Mouse (Mus musculus): ENCODE results near the gene Patz1. TPM values are rescaled to one million over a fixed set of nuclear protein-coding genes. Genes with fewer than 3 reads are reported as not detected.

The Patz1 gene
- total RNA-seq, 1 experiment from 2014 or later = 60.4 TPM

DNA sequence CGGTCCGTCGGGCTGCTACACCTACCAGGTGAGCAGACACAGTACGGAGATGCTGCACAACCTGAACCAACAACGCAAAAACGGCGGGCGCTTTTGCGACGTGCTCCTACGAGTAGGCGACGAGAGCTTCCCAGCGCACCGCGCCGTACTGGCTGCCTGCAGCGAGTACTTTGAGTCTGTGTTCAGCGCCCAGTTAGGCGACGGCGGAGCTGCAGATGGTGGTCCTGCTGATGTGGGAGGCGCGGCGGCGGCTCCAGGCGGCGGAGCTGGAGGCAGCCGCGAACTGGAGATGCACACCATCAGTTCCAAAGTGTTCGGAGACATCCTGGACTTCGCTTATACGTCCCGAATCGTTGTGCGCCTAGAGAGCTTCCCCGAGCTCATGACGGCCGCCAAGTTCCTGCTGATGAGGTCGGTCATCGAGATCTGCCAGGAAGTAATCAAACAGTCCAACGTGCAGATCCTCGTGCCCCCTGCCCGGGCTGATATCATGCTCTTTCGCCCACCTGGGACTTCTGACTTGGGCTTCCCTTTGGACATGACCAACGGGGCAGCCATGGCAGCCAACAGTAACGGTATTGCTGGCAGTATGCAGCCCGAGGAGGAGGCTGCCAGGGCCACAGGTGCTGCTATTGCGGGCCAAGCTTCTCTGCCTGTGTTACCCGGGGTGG, 2.1 kb downstream of the Patz1 start:
- ATAC-seq (ENCODE audit: extremely low read depth, insufficient number of reproducible peaks, low FRiP score, poor library complexity, severe bottlenecking) = no peak; the same call in 1 of the 2 replicates

GRCm38 (mm10) chr11:3291311-3292061, 2.8 kb downstream of the Patz1 start:
- no peak for ATAC-seq (ENCODE audit: extremely low read depth, insufficient number of reproducible peaks, low FRiP score, poor library complexity, severe bottlenecking)

DNA sequence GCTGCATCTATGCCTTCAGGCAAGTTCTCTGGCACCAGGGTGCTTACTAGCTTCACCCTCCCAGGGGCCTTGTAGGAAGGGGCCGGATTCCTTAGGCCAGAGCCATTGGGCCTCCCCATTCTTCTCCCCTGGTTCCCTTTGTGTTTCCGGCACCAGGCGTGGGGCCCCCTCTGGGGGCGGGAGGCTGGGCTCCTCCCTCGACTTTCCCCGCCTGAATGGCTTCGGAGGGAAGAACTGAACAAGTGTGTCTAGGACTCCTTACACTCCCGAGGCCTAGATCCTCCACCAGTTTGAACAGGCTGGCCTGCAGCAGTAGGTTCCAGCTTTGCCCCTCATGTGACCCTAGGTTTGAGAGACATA, 3.4 kb downstream of the Patz1 start:
- no peak for ATAC-seq (ENCODE audit: extremely low read depth, insufficient number of reproducible peaks, low FRiP score, poor library complexity, severe bottlenecking)

- ATAC-seq (ENCODE audit: extremely low read depth, insufficient number of reproducible peaks, low FRiP score, poor library complexity, severe bottlenecking) = no peak
Measured at GRCm38 (mm10) chr11:3292711-3293249, 4.1 kb downstream of the Patz1 start.

DNA sequence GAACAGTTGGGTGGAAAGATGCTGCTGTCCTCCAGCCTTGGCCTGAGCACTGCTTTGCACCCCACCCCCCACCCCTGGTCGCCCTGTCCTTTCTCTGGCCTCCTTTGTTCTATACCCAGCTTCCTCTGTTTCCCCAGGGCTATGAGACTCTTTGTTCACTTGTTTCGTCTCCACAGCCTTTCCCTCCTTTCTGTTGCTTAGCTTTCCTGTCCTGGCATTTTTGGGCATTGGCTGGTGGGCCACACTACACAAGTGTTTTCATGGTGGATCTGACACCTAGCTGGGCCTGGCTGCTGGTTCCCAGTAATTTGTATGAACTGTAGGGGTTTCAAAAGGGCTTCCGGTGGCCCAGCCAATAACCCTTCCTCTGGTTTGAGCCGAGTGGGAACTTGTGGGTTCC, 4.7 kb downstream of the Patz1 start:
- no peak for ATAC-seq (ENCODE audit: extremely low read depth, insufficient number of reproducible peaks, low FRiP score, poor library complexity, severe bottlenecking)

DNA sequence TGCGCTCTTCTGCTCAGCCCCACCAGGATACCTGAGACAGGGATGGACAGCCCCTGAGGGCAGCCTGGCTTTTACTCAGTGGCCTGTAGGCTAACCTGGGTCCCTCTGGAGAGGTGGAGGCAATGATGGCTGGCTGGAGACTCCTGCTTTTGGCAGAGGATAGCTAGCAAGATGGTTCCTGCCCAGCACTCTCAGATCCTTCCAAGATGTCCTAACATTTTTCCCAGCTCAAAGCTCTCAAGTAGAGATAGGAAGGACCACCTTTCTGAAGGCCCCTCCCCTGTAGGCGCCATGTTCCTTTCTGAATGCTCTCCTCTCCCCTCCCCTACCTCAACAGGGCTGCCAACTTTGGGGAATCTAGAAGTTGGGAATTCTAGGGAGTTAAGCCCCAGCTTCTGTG, 6.0 kb downstream of the Patz1 start:
- ATAC-seq (ENCODE audit: extremely low read depth, insufficient number of reproducible peaks, low FRiP score, poor library complexity, severe bottlenecking) = no peak

GRCm38 (mm10) chr11:3296056-3296455, 7.4 kb downstream of the Patz1 start:
- ATAC-seq (ENCODE audit: extremely low read depth, insufficient number of reproducible peaks, low FRiP score, poor library complexity, severe bottlenecking) = no peak

DNA sequence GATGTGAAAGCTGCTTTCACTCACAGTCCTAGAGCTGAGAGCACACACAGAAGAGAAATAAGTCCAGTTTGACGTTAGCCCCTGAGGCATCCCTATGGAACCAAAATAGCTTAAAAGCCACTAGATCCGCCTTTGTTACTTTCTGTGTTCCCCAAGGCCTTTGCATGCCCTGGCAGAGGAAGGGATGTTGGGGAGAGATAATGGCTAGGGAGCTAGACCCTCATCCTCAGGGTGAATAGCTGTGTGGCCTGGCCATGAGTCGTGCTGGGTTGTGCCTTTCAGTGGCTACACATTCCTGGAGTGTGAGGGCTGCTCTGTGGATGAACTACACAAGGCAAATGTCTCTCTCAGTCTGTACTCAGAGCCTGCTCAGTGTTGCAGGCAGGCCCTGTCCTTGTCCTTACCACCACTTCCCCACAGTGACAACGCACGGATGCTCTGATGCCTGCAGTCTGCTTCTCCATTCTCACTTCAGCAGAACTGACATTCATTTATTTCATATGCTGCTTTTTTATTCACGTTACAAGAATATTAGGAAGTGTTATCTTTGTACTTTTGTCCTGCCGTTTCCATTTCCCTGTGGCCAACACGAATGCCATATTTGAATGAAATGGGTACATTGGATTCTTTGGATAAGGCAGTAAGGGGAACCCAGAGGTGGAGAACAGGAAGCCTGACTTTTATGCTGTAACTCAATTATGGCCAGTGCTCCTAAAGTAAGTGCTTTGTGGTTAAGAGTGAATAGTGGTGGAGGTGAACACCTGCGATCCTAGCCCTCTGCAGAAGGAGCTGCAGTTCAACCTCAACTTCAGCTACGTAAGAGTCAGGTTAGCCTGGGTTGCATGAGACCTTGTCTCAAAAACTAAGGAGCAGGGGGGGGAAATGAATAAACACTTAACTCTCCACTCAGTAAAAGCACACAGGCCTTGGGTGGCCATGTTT, 9.5 kb downstream of the Patz1 start:
- peak; percentile 57; the same call in 1 of the 2 replicates for ATAC-seq (ENCODE audit: extremely low read depth, insufficient number of reproducible peaks, low FRiP score, poor library complexity, severe bottlenecking)

- no peak for ATAC-seq (ENCODE audit: extremely low read depth, insufficient number of reproducible peaks, low FRiP score, poor library complexity, severe bottlenecking)
Measured at GRCm38 (mm10) chr11:3298813-3299185, 10.1 kb downstream of the Patz1 start.

GRCm38 (mm10) chr11:3301075-3301474, 12.4 kb downstream of the Patz1 start:
- no peak for ATAC-seq (ENCODE audit: extremely low read depth, insufficient number of reproducible peaks, low FRiP score, poor library complexity, severe bottlenecking)

DNA sequence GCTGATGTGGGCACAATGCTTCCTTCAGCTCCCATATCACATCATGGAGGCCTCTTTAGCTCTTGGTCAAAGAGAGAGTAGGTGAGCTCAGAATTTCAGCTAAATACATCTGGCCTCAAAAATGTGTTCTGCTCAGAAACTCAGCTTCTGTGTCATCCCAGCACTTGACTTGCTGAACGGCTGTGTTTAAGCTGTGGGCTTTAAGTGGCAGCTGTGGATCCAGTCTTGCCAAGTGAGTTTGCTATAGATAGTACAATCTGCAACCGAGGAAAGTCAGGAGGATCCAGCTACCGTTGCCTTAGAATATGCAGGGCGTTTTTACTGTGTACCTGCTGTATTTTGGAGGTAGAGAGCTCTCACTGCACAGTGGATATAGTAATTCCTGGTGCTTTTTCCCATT, 13.7 kb downstream of the Patz1 start:
- ATAC-seq (ENCODE audit: extremely low read depth, insufficient number of reproducible peaks, low FRiP score, poor library complexity, severe bottlenecking) = no peak

DNA sequence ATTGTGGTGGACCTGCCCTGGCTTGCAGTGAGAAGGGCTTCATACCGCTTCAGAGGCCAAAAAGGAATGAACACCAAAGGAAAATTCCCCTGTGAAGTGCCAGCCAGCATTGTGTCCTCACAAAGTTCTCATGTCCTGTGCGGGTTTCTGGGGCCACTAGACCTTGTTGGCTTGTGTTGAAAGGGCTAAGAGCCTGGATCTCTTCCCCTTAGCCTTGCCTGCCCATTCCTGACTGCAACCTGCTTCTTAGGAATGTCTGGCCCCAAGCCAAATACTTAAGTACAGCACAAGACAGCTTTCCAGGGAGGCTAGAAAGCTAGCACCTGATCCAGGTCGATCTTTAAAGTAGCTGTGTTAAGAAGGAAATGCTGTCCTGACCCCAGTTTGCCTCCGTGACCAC, 14.1 kb downstream of the Patz1 start:
- ATAC-seq (ENCODE audit: extremely low read depth, insufficient number of reproducible peaks, low FRiP score, poor library complexity, severe bottlenecking) = no peak

GRCm38 (mm10) chr11:3305821-3306220, 17.1 kb downstream of the Patz1 start:
- ATAC-seq (ENCODE audit: extremely low read depth, insufficient number of reproducible peaks, low FRiP score, poor library complexity, severe bottlenecking) = no peak

GRCm38 (mm10) chr11:3307875-3308274, 19.2 kb downstream of the Patz1 start:
- no peak for ATAC-seq (ENCODE audit: extremely low read depth, insufficient number of reproducible peaks, low FRiP score, poor library complexity, severe bottlenecking)

- ATAC-seq (ENCODE audit: extremely low read depth, insufficient number of reproducible peaks, low FRiP score, poor library complexity, severe bottlenecking) = no peak
Measured at GRCm38 (mm10) chr11:3309884-3310283, 21.2 kb downstream of the Patz1 start.

DNA sequence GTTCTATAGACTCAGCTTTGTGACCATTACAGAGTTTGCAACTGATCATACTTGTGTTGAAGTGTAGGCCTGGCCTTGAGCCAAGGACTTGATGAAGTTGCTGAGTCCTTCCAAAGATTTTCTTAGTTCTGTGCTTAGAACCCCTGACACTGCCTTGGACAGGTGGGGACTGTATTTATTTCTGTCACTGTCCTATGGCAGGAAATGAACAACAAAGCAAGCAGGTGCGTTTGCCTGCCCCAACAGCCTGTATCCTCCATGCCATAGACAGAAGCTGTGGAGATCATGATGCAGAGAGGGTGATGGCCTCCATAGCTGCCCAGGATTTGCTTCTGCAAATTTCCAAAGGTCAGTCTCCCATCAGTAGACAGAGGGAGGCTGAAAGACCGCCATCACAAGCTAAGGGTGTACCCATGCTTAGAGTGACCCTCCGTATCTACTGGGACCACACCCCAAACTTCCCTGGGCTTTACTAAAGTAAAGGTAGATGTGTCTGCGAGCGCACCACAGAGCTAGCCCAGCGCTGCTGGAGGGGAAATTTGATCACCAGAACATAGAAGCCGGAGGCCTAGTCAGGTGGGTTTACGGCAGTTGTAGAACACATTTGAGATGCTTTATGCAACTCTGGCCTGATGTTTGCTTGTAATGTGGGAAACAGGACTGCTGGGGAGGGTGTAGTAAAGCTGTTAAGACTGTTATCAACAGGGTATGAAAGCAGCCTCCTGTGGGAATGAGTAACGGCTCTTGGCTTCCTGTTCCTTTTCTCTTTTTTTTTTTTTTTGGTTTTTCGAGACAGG, 22.3 kb downstream of the Patz1 start:
- no peak for ATAC-seq (ENCODE audit: extremely low read depth, insufficient number of reproducible peaks, low FRiP score, poor library complexity, severe bottlenecking)

GRCm38 (mm10) chr11:3311586-3312347, 23.1 kb downstream of the Patz1 start:
- no peak for ATAC-seq (ENCODE audit: extremely low read depth, insufficient number of reproducible peaks, low FRiP score, poor library complexity, severe bottlenecking)

DNA sequence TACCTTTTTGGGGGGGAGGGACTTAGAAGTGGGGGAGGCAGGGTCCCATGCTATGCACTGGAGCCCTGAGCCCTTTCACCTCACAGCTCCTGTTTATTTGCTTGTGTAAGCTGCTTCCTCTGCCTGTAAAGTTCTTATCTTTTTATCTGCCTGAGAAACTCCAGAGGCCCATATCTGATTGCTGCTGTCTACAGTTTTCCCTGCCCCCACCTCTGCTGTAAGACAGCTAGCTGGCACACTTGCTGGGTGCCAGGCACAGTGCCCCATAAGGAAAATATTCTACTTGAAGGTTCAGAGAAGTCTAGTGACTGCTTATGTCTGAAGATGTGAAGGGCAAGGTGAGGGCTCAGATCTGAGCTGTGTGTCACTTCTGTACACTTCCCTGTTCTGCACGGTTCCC, 24.6 kb downstream of the Patz1 start:
- no peak for ATAC-seq (ENCODE audit: extremely low read depth, insufficient number of reproducible peaks, low FRiP score, poor library complexity, severe bottlenecking)

Data from neutrophil, adult 5-6 weeks (primary cell).